Mouse (Mus musculus) NIH3T3 (cell line): Measurements from ENCODE around the gene Gabra6.
A peak's percentile ranks its signal among the peaks of the same experiment; 100 is the strongest.

ENCODE experiments used
- DNase-seq: peaks from one replicate; pipeline ENCODE4 v3.0.0-alpha.2; 2012; ENCODE audit warnings: low read depth

Gabra6 gene

GRCm38 (mm10) chr11:42320882-42321281 is at the start of gene Gabra6:
Gene Gabra6 (minus strand): TSS chr11:42321072.
- DNase-seq: no peak

GRCm38 (mm10) chr11:42365544-42365943 is 44.7 kb upstream of the Gabra6 start:
- no peak for DNase-seq

DNA sequence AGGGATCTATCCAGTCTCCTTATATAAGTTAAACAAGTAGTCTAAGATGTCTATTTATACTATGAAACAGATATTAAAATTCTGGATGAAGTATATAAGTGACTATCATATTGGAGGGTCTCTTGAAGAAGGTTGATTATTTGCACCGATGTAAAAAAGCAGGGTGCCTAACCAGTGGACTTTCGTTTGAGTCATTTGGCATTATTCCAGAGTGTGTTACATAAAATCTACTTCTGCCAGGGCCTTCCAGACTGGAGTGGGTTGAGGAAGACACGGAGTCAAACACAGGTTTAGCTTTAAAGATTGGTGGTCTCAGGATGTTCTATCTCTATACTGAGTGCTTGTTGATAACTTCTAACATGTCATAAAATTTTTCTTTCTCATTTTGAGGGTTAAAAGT is 11.2 kb upstream of the Gabra6 start:
- DNase-seq: no peak

GRCm38 (mm10) chr11:42326262-42326661 is 5.4 kb upstream of the Gabra6 start:
- DNase-seq: peak; percentile 30

- no peak for DNase-seq
These were observed 688 bp upstream of the Gabra6 start for GRCm38 (mm10) chr11:42321560-42321959.

- DNase-seq: no peak
These were observed 1.4 kb downstream of the Gabra6 start for GRCm38 (mm10) chr11:42319521-42319920.

- DNase-seq: no peak
These were observed 1.8 kb downstream of the Gabra6 start for GRCm38 (mm10) chr11:42319101-42319500.

GRCm38 (mm10) chr11:42317985-42318384 is 2.9 kb downstream of the Gabra6 start:
- DNase-seq: no peak

DNA sequence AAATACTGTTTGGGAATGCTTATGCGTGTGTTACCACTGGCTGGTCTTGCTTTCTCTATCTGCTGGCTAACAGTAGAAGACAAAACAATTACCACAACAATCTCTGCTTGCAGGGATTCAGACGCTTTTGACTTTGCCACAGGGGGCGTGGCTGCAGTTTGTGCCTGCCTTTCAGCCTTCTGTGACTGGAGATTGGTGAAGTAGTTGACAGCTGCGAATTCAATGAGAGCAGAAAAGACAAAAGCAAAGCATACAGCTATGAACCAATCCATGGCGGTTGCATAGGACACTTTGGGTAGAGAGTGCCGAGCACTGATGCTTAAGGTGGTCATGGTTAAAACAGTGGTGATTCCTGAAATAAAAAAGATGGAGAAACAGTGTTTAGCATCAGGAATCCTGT is 6.0 kb downstream of the Gabra6 start:
- no peak for DNase-seq

DNA sequence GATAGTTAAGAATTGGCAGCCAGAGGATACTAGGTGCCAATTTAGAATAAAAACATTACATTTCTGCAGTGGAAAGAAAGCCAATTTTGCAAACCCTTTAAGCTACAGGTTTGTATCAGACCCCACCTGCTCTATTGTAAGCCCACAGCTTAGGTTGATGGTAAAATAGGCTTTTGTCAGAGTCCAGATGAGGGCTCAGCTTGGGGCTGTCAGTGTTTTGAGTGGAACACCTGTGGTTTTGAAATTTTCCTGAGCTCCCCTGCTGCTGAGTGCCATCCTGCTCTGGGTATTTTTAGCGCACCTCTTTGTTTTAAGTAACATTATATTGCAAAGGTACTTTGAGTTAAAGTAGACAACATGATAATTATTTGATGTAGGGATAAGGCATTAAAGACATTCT is 10.0 kb downstream of the Gabra6 start:
- no peak for DNase-seq

DNA sequence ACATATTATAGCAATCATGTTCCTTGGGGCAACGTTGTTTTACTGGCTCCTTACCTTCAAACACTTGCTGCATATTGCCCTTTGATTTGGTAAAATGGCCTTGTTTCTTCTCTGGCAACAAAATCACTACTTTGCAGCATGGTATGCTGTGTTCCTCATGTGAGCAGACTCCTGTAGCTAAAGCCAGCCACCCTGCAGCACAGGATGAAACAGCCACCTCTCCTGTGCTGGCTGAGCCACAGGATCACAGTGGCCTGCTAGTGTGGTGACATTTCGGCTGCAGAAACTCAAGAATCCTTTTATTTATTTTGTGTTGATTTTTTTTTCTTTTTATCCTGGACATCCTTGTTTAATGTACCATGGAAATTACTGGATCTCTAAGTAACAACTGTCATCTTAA is 11.8 kb downstream of the Gabra6 start:
- DNase-seq: no peak

- DNase-seq: no peak
These were observed 14.8 kb downstream of the Gabra6 start for GRCm38 (mm10) chr11:42306095-42306494.

- no peak for DNase-seq
These were observed 61.9 kb downstream of the Gabra6 start for GRCm38 (mm10) chr11:42258978-42259377.
